Mouse (Mus musculus) hindbrain, embryonic 16.5 days (tissue): ENCODE results near the gene Tpcn1. TPM values are rescaled to one million over a fixed set of nuclear protein-coding genes. Genes with fewer than 3 reads are reported as not detected.
A peak's percentile ranks its signal among the peaks of the same experiment; 100 is the strongest.

ENCODE experiments used
- ATAC-seq: fragments of 200-750 bp; cut with Nextera tagmentation; 2 replicates; pipeline ENCODE4 v1.8.0; 2017; ENCODE audit warnings: moderate TSS enrichment, moderate library complexity
- H3K27ac ChIP-seq: fragments of 300-500 bp; sonication (generic); 2 replicates; pipeline ENCODE4 v1.5.1; 2014; ENCODE audit warnings: low read depth, mild to moderate bottlenecking, control low read depth, low read length, moderate library complexity
- H3K27me3 ChIP-seq: fragments of 300-500 bp; sonication (generic); replicated peaks from 2 replicates; pipeline ENCODE4 v1.6.1; 2014; ENCODE audit warnings: low read length; ENCODE audit not compliant: control insufficient read depth, insufficient read depth
- H3K36me3 ChIP-seq: fragments of 300-500 bp; sonication (generic); 2 replicates; pipeline ENCODE4 v1.6.1; 2014; ENCODE audit warnings: mild to moderate bottlenecking, low read length, moderate library complexity, mixed read lengths; ENCODE audit not compliant: control insufficient read depth, insufficient read depth
- H3K4me1 ChIP-seq: fragments of 300-500 bp; sonication (generic); 2 replicates; pipeline ENCODE4 v1.6.1; 2014; ENCODE audit warnings: low read depth, low read length; ENCODE audit not compliant: control insufficient read depth, insufficient read depth
- H3K4me2 ChIP-seq: fragments of 300-500 bp; sonication (generic); 2 replicates; pipeline ENCODE4 v1.6.1; 2014; ENCODE audit warnings: mild to moderate bottlenecking, low read length, control low read depth, moderate library complexity
- H3K4me3 ChIP-seq: fragments of 300-500 bp; sonication (generic); 2 replicates; pipeline ENCODE4 v1.5.1; 2014; ENCODE audit warnings: mild to moderate bottlenecking, low read length, control low read depth, moderate library complexity
- H3K9ac ChIP-seq: fragments of 300-500 bp; sonication (generic); 2 replicates; pipeline ENCODE4 v1.6.1; 2014; ENCODE audit warnings: low read depth, mild to moderate bottlenecking, control low read depth, low read length, moderate library complexity
- H3K9me3 ChIP-seq: fragments of 300-500 bp; sonication (generic); 2 replicates; pipeline ENCODE4 v1.6.1; 2014; ENCODE audit warnings: mild to moderate bottlenecking, low read length, moderate library complexity; ENCODE audit not compliant: control insufficient read depth
- WGBS: fragments of 180-500 bp; shearing (Covaris S2); extraction: QIAGEN DNeasy Blood & Tissue Kit; methylation state at CpG from one replicate; pipeline ENCODE4 v1.1.7; 2014; 5-methylcytosine and 5-hydroxymethylcytosine counted together
- polyA plus RNA-seq: library from polyadenylated mRNA; unstranded; fragments of >200 nt; fragmentation: Nextera tagmentation; extraction: Ambion mirVana; gene quantifications from 2 replicates; pipeline ENCODE4 v1.2.1, GENCODE M21; 2015

Gene Tpcn1
- polyA plus RNA-seq, 1 experiment from 2014 or later, result 15.1 TPM

GRCm38 (mm10) chr5:120493873-120494395 lies 94.5 kb downstream of the Tpcn1 start:
- Histone ChIP-seq H3K27me3 (no peaks in the 10 kb centered on the region), H3K9me3 (no peaks in the 10 kb centered on the region), H3K27ac (no peak overlapping the region), H3K36me3 (peaks cover 3% of the 10 kb centered on the region; the same call in 1 of the 2 replicates), H3K4me1 (no peaks in the 10 kb centered on the region; the same call in 1 of the 2 replicates), H3K4me3 (no peak overlapping the region), H3K4me2 (no peak overlapping the region), H3K9ac (no peak overlapping the region)
- WGBS, result 65% methylated on average over 9 of the region's 9 CpGs
- ATAC-seq, result no peak

DNA sequence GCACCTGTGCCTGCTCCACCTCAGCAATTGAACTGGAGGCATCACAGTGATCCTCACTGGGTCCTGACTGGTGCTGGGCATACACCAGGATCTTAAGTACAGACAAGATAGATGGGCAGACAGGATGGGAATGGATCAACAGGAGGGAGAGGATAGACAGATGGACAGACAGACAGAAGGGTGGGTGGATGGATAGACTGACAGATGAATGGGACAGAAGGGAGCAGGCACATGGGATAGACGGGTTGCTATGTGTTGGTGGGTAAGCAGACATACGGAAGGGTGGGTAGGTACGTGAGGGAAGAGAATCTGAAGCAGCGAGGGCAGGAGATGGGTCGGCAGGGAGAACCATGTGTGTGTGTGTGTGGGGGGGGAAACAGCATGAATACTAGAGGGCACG lies 95.0 kb downstream of the Tpcn1 start:
- H3K27me3 ChIP-seq, result no peaks in the 10 kb centered on the region
- H3K9me3 ChIP-seq, result no peaks in the 10 kb centered on the region
- peaks cover 3% of the 10 kb centered on the region; the same call in 1 of the 2 replicates for H3K36me3 ChIP-seq
- H3K27ac ChIP-seq, result no peak overlapping the region
- no peaks in the 10 kb centered on the region; the same call in 1 of the 2 replicates for H3K4me1 ChIP-seq
- H3K4me3 ChIP-seq, result no peak overlapping the region
- no peak overlapping the region for H3K9ac ChIP-seq
- no peak for ATAC-seq
- WGBS, result 87% methylated on average over 6 of the region's 6 CpGs
- H3K4me2 ChIP-seq, result no peak overlapping the region

DNA sequence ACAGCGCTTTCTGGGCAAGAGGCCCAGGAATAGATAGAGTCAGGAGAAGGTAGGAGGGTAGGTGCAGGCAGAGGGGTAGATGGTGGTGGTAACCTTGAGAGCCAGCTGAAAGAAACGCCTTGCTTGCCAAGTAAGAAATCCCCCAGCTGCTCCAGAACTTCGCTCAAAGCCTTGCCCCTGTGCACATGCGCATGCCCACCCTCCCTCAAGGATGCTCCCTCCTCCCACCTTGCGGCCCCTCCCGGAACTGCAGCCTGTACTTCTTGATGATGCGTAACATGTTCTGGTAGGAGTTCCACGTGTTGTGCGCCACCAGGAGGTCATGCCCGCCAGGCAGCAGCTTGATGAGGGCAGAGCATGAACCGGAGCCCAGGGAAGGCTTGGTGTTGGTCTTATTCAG lies 96.0 kb downstream of the Tpcn1 start:
- Histone ChIP-seq H3K36me3 (peaks cover 3% of the 10 kb centered on the region; the same call in 1 of the 2 replicates), H3K9me3 (no peaks in the 10 kb centered on the region), H3K4me1 (no peaks in the 10 kb centered on the region; the same call in 1 of the 2 replicates), H3K9ac (no peak overlapping the region), H3K27me3 (no peaks in the 10 kb centered on the region), H3K4me3 (no peak overlapping the region), H3K27ac (no peak overlapping the region), H3K4me2 (no peak overlapping the region)
- no peak for ATAC-seq
- 61% methylated on average over 11 of the region's 11 CpGs for WGBS

GRCm38 (mm10) chr5:120490679-120491192 lies 97.7 kb downstream of the Tpcn1 start:
- no peak overlapping the region for H3K4me2 ChIP-seq
- no peak overlapping the region for H3K4me3 ChIP-seq
- H3K9ac ChIP-seq, result no peak overlapping the region
- peak overlapping the region; percentile 48; the same call in 1 of the 2 replicates for H3K27ac ChIP-seq
- H3K4me1 ChIP-seq, result no peaks in the 10 kb centered on the region; the same call in 1 of the 2 replicates
- H3K27me3 ChIP-seq, result no peaks in the 10 kb centered on the region
- no peaks in the 10 kb centered on the region for H3K9me3 ChIP-seq
- ATAC-seq, result peak; percentile 66; the same call in 1 of the 2 replicates
- H3K36me3 ChIP-seq, result peaks cover 17% of the 10 kb centered on the region
- 59% methylated on average over 8 of the region's 8 CpGs for WGBS

- WGBS, result 93% methylated on average over 8 of the region's 8 CpGs
These were observed 100.6 kb downstream of the Tpcn1 start for GRCm38 (mm10) chr5:120487844-120488243.

More at GRCm38 (mm10) chr5:120487844-120488243, 100.6 kb downstream of the Tpcn1 start:
- H3K9ac ChIP-seq, result no peak overlapping the region
- H3K27me3 ChIP-seq, result no peaks in the 10 kb centered on the region
- no peak for ATAC-seq
- H3K4me3 ChIP-seq, result no peak overlapping the region
- no peaks in the 10 kb centered on the region for H3K9me3 ChIP-seq
- no peaks in the 10 kb centered on the region for H3K4me1 ChIP-seq
- no peak overlapping the region for H3K4me2 ChIP-seq
- no peak overlapping the region for H3K27ac ChIP-seq
- H3K36me3 ChIP-seq, result peaks cover 19% of the 10 kb centered on the region

Other genes starting within 250 kb of the Tpcn1 start
- 20.1 and 24.3 TPM in 2 replicates for gene Lhx5, start 157.0 kb downstream of the Tpcn1 start, polyA plus RNA-seq
- 8.1 and 9.4 TPM in 2 replicates for gene Sdsl, start 115.9 kb downstream of the Tpcn1 start, polyA plus RNA-seq
- gene Sds, start 112.1 kb downstream of the Tpcn1 start, polyA plus RNA-seq, result 0.40 and 0.80 TPM in 2 replicates
- 37.6 and 39.0 TPM in 2 replicates for gene Plbd2, start 85.0 kb downstream of the Tpcn1 start, polyA plus RNA-seq
- 2.3 and 2.7 TPM in 2 replicates for gene Slc8b1, start 77.5 kb downstream of the Tpcn1 start, polyA plus RNA-seq
- 2.0 and 2.4 TPM in 2 replicates for gene Iqcd, start 343 bp upstream of the Tpcn1 start, polyA plus RNA-seq
- 29.3 and 33.7 TPM in 2 replicates for gene Rita1, start 23.9 kb upstream of the Tpcn1 start, polyA plus RNA-seq
- 38.4 and 42.0 TPM in 2 replicates for gene Ddx54, start 24.1 kb upstream of the Tpcn1 start, polyA plus RNA-seq
- 0.51 and 0.92 TPM in 2 replicates for gene Cfap73, start 45.6 kb upstream of the Tpcn1 start, polyA plus RNA-seq
- gene Rasal1, start 60.1 kb upstream of the Tpcn1 start, polyA plus RNA-seq, result 0.61 and 1.9 TPM in 2 replicates
- 44.8 and 46.6 TPM in 2 replicates for gene Dtx1, start 123.3 kb upstream of the Tpcn1 start, polyA plus RNA-seq
- gene Oas2, start 161.2 kb upstream of the Tpcn1 start, polyA plus RNA-seq, result 0.19 and 0.43 TPM in 2 replicates
- 0.66 and 0.96 TPM in 2 replicates for gene Oas3, start 189.0 kb upstream of the Tpcn1 start, polyA plus RNA-seq
- 0.19 and 0.86 TPM in 2 replicates for gene Oas1e, start 206.9 kb upstream of the Tpcn1 start, polyA plus RNA-seq
- gene Oas1c, start 223.8 kb upstream of the Tpcn1 start, polyA plus RNA-seq, result 0.65 and 0.70 TPM in 2 replicates